Mouse (Mus musculus) heart, embryonic 14.5 days (tissue): ENCODE data around the gene Dnajb4. TPM values are rescaled to one million over a fixed set of nuclear protein-coding genes. Genes with fewer than 3 reads are reported as not detected.

Experiments
- ATAC-seq: fragments of 200-750 bp; cut with Nextera tagmentation; 2 replicates; pipeline ENCODE4 v1.8.0; 2017; ENCODE audit warnings: low read depth, moderate TSS enrichment; ENCODE audit not compliant: insufficient number of reproducible peaks, insufficient read depth, low FRiP score
- H3K27ac ChIP-seq, 2 experiments: fragments of 200-500 bp in 1 of 2; fragments of 300-500 bp in 1 of 2; sonication (generic) in 1 of 2; replicated peaks in 1 of 2; 2 replicates each; pipeline ENCODE4 v1.5.1; 2012 to 2014; ENCODE audit warnings: low read depth in 2 of 2, low read length in 2 of 2, control low read depth in 1 of 2, mild to moderate bottlenecking in 1 of 2, mixed read lengths in 1 of 2; ENCODE audit not compliant: control insufficient read depth in 1 of 2, insufficient read depth in 1 of 2
- H3K27me3 ChIP-seq: fragments of 300-500 bp; sonication (generic); 2 replicates; pipeline ENCODE4 v1.6.1; 2014; ENCODE audit warnings: mild to moderate bottlenecking, low read length, control low read depth; ENCODE audit not compliant: control insufficient read depth, insufficient read depth
- H3K36me3 ChIP-seq: fragments of 300-500 bp; sonication (generic); 2 replicates; pipeline ENCODE4 v1.6.1; 2014; ENCODE audit warnings: mild to moderate bottlenecking, control low read depth, low read length, mixed read lengths; ENCODE audit not compliant: control insufficient read depth, insufficient read depth
- H3K4me1 ChIP-seq, 2 experiments: fragments of 200-500 bp in 1 of 2; fragments of 300-500 bp in 1 of 2; sonication (generic) in 1 of 2; 2 replicates each; pipeline ENCODE4 v1.6.1; 2012 to 2014; ENCODE audit warnings: low read length in 2 of 2, control low read depth in 1 of 2, mixed read lengths in 1 of 2; ENCODE audit not compliant: control insufficient read depth in 2 of 2, insufficient read depth in 2 of 2
- H3K4me2 ChIP-seq: fragments of 300-500 bp; sonication (generic); 2 replicates; pipeline ENCODE4 v1.6.1; 2014; ENCODE audit warnings: mild to moderate bottlenecking, low read length
- H3K4me3 ChIP-seq, 2 experiments: fragments of 200-500 bp in 1 of 2; fragments of 300-500 bp in 1 of 2; sonication (generic) in 1 of 2; 2 replicates each; pipeline ENCODE4 v1.5.1; 2012 to 2014; ENCODE audit warnings: low read length in 2 of 2, mild to moderate bottlenecking in 2 of 2, control low read depth in 1 of 2, low read depth in 1 of 2, moderate library complexity in 1 of 2; ENCODE audit not compliant: control insufficient read depth in 1 of 2, insufficient read depth in 1 of 2
- H3K9ac ChIP-seq: fragments of 300-500 bp; sonication (generic); 2 replicates; pipeline ENCODE4 v1.6.1; 2014; ENCODE audit warnings: mild to moderate bottlenecking, low read length
- H3K9me3 ChIP-seq: fragments of 300-500 bp; sonication (generic); 2 replicates; pipeline ENCODE4 v1.6.1; 2016; ENCODE audit warnings: low read length, control low read depth; ENCODE audit not compliant: control insufficient read depth
- WGBS: fragments of 180-500 bp; shearing (Covaris S2); extraction: QIAGEN DNeasy Blood & Tissue Kit; methylation state at CpG from one replicate; pipeline ENCODE4 v1.1.7; 2014; 5-methylcytosine and 5-hydroxymethylcytosine counted together
- polyA plus RNA-seq: library from polyadenylated mRNA; unstranded; fragments of >200 nt; fragmentation: Nextera tagmentation; extraction: Ambion mirVana; gene quantifications from 2 replicates; pipeline ENCODE4 v1.2.1, GENCODE M21; 2014

The Dnajb4 gene
- polyA plus RNA-seq, 1 experiment from 2014 or later = 46.2 TPM

DNA sequence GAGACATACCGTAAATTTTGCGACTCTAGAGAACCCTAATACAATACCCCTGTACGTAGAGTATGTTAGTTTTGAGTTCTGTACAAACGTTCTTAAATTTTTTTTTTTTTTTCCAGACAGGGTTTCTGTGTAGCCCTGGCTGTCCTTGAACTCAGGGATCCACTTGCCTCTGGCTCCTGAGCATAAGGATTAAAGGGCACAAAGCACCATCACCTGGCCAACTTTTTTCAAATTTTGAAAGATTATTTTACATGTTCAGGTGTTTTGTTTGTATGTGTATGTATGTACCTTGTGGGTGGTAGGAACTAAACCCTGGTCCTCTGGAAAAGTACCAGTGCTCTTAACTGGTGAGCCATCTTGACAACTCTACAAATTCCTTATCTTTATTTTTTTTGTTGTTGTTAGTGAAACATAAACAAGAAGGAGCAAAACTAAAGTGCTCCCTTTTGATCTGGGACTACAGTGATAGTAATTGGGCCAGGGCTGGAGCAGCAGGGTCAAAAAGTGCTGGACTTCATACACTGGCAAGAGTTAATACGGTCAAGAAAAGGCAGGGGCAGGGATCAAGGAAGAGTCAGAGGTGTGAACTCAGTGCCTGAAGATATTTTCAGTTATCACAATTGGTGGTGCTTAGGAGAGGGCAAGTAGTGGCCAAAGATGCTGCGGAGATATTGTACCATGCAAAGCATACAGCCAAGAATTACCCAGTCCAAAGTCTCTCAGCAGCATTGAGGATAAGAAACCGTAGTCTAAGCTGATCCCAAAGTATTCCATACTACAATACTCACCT, 1.8 kb downstream of the Dnajb4 start:
- Histone ChIP-seq H3K27ac (no peak overlapping the region), H3K36me3 (peaks cover 8% of the 10 kb centered on the region; the same call in 1 of the 2 replicates), H3K4me2 (peak overlapping the region; percentile 94), H3K4me1 (peaks cover 6 to 24% of the 10 kb centered on the region in 2 experiments), H3K27me3 (no peaks in the 10 kb centered on the region), H3K9me3 (no peaks in the 10 kb centered on the region), H3K4me3 (peak overlapping the region in 1 of 2 experiments; percentile 98; a peak in 1 of 4 replicates), H3K9ac (peak overlapping the region; percentile 100; the same call in 1 of the 2 replicates)
- 85% methylated on average over 7 of the region's 7 CpGs for WGBS
- no peak for ATAC-seq

DNA sequence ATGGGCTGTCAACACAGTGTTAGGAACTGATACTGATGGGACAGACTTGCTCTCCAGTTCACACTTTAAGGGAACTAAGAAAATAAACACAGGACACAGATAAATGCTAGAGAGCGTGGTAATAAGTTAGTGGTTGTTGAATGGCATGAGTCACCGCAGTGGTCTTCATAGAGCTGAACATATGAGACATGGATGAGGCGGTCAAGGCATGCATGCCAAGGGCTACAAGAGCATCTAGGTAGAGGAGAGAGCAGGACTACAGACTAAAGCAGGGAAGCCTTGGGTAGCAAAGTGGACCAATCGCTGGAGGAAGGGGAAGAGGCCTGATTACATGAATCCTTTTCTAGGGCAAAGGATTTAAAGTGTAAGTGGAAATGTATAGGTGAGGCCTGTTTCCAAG, 2.9 kb downstream of the Dnajb4 start:
- 94% methylated on average over 4 of the region's 4 CpGs for WGBS
- no peaks in the 10 kb centered on the region; the same call in 1 of the 2 replicates for H3K36me3 ChIP-seq
- no peak overlapping the region for H3K27ac ChIP-seq
- H3K4me1 ChIP-seq = peaks cover 2 to 12% of the 10 kb centered on the region in 2 experiments; a peak in 3 of 4 replicates
- no peaks in the 10 kb centered on the region for H3K27me3 ChIP-seq
- H3K9ac ChIP-seq = no peak overlapping the region
- H3K4me2 ChIP-seq = no peak overlapping the region
- no peak for ATAC-seq
- H3K9me3 ChIP-seq = no peaks in the 10 kb centered on the region
- H3K4me3 ChIP-seq = no peak overlapping the region

DNA sequence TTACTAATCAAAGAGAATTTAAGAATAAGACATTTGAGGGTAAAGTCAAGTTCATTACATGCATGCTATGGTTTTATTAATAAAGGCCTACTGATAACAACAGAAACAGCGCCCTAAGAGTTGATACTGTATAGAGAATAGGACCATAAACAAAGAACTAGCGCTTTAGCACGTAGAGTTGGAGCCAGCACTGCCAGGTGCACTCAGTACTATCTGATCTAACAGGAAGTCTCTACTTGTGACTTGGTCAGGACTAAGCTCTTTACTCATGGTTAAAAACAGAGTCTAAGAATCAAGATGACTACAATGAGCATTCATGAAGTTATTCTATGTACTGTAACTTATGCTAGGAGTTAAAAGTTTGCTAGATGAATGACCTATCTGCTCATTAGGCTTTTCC, 5.5 kb downstream of the Dnajb4 start:
- H3K4me2 ChIP-seq = no peak overlapping the region
- no peak overlapping the region for H3K27ac ChIP-seq
- H3K4me3 ChIP-seq = no peak overlapping the region
- no peaks in the 10 kb centered on the region for H3K36me3 ChIP-seq
- H3K27me3 ChIP-seq = no peaks in the 10 kb centered on the region
- no peak overlapping the region for H3K9ac ChIP-seq
- H3K9me3 ChIP-seq = no peaks in the 10 kb centered on the region
- no peak for ATAC-seq
- H3K4me1 ChIP-seq = peaks cover 2 to 8% of the 10 kb centered on the region in 2 experiments; a peak in 3 of 4 replicates
- 61% methylated on average over 3 of the region's 3 CpGs for WGBS

DNA sequence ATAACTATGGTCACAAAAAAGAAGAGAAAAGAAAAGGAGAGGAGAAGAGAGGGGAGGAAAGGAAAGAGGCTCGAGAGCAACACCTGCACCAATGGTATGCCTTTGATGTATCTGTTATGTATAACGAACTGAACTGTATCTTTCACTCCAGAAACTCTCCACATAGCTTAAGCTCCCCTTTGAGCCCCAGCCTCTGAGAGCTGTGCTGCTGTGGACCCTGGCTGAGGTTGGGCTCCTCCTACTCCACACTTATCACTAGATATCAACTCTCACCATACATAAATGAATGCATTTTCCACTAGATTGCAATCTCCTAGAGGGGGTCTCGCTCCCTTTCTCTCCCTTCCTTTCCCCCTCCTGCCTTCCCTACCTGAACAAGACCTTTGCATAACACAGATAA, 6.1 kb downstream of the Dnajb4 start:
- Histone ChIP-seq H3K36me3 (no peaks in the 10 kb centered on the region), H3K4me3 (no peak overlapping the region), H3K9ac (no peak overlapping the region), H3K4me2 (no peak overlapping the region), H3K4me1 (peaks cover 2 to 6% of the 10 kb centered on the region in 2 experiments; a peak in 3 of 4 replicates), H3K27ac (no peak overlapping the region), H3K9me3 (no peaks in the 10 kb centered on the region), H3K27me3 (no peaks in the 10 kb centered on the region)
- 44% methylated on average over 3 of the region's 3 CpGs for WGBS
- no peak for ATAC-seq

DNA sequence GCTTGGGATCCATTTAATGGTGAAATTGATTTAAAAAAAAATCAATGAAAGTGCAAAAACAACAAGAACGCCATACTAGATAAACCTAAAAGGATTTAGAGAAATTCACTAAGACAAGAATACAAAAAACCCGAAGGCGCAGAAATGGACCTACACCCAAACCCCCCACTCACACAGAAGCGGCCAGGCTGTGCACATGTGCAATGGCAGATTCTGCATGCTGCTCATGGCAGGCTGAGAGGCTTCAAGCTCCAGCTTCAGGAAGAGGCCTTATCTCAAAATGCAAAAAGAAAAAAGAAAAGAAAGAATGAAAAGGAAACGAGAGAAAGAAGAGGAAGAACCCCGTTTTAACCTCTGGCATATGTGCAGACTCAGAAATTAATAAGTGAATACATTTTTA, 6.7 kb downstream of the Dnajb4 start:
- H3K27ac ChIP-seq = no peak overlapping the region
- WGBS = 74% methylated on average over 6 of the region's 6 CpGs
- H3K27me3 ChIP-seq = no peaks in the 10 kb centered on the region
- H3K9ac ChIP-seq = no peak overlapping the region
- no peak overlapping the region for H3K4me3 ChIP-seq
- H3K36me3 ChIP-seq = no peaks in the 10 kb centered on the region
- no peak for ATAC-seq
- no peak overlapping the region for H3K4me2 ChIP-seq
- no peaks in the 10 kb centered on the region for H3K9me3 ChIP-seq
- H3K4me1 ChIP-seq = peaks cover under 1 to 1% of the 10 kb centered on the region in 2 experiments; a peak in 3 of 4 replicates

DNA sequence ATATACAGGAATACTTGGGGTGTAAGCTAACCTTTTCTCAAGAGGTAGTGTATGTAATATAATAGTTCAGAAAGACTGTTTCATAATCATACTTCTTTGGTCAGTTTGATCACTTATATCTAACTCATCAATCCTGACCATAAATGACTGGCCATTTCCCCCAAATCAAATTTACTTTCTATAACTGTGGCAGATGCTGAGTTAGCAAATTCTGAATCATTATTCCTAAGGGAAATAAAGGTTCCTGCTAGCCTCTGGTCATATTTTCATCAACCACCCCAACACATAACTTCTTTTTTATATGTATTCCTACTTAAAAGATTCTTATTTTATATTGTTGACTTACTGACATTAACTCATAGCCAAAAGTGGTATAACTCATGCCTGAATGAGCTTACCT, 7.2 kb downstream of the Dnajb4 start:
- H3K27me3 ChIP-seq = no peaks in the 10 kb centered on the region
- no peak overlapping the region for H3K4me2 ChIP-seq
- H3K9me3 ChIP-seq = no peaks in the 10 kb centered on the region
- ATAC-seq = no peak
- H3K9ac ChIP-seq = no peak overlapping the region
- H3K4me3 ChIP-seq = no peak overlapping the region
- no peak overlapping the region for H3K27ac ChIP-seq
- H3K4me1 ChIP-seq = no peaks in the 10 kb centered on the region
- no peaks in the 10 kb centered on the region for H3K36me3 ChIP-seq

DNA sequence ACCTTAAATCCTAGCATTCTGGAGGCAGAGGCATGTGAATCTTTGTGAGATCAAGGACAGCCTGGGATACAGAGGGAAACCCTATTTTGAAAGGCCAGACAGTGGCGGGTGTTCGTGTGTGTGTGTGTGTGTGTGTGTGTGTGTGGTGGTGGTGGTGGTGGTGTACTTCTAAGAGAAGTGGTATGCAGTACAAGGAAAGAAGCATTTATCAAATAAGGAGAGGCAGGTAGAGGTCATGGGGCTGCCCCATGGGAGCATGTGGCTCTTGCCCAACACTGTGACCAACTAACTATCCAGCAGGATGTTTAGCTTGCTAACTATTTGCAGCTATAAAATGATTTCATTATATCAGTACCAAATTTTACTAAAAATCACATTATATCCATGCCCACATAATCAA, 8.5 kb downstream of the Dnajb4 start:
- no peaks in the 10 kb centered on the region for H3K27me3 ChIP-seq
- no peaks in the 10 kb centered on the region for H3K4me1 ChIP-seq
- no peaks in the 10 kb centered on the region for H3K36me3 ChIP-seq
- H3K9me3 ChIP-seq = no peaks in the 10 kb centered on the region
- ATAC-seq = no peak
- H3K27ac ChIP-seq = no peak overlapping the region
- H3K9ac ChIP-seq = no peak overlapping the region
- H3K4me3 ChIP-seq = no peak overlapping the region
- 68% methylated on average over 2 of the region's 2 CpGs for WGBS
- no peak overlapping the region for H3K4me2 ChIP-seq

DNA sequence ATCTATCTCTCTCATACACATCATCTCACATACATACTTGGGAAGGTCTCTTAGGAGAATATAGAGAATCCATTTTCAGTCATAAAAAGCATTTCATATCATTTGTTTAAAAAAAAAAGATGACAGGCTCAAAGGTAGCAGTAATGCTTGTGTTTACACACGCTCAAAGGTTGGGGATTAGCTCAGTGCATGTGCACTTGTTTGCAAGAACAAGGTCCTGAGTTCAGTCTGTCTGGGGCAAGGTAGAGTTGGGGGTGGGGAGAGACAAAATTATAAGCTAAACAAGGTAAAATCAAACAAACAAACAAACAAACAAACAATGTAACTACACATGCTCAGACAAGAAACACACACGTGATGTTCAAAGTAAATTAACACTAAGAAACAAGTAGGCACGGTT, 8.9 kb downstream of the Dnajb4 start:
- no peak overlapping the region for H3K9ac ChIP-seq
- no peak for ATAC-seq
- no peak overlapping the region for H3K4me3 ChIP-seq
- no peak overlapping the region for H3K27ac ChIP-seq
- no peaks in the 10 kb centered on the region for H3K27me3 ChIP-seq
- H3K4me2 ChIP-seq = no peak overlapping the region
- H3K9me3 ChIP-seq = no peaks in the 10 kb centered on the region
- no peaks in the 10 kb centered on the region for H3K36me3 ChIP-seq
- 89% methylated on average over 3 of the region's 3 CpGs for WGBS
- H3K4me1 ChIP-seq = no peaks in the 10 kb centered on the region
